Mouse (Mus musculus) hindbrain, embryonic 16.5 days (tissue): Measurements from ENCODE around the gene Tmprss12. TPM values are rescaled to one million over a fixed set of nuclear protein-coding genes. Genes with fewer than 3 reads are reported as not detected.
A peak's percentile ranks its signal among the peaks of the same experiment; 100 is the strongest.
"Not testable (repeated sequence)": the region's sequence is repeated elsewhere in the genome, so short reads cannot be mapped to it uniquely, and the experiment has no call there.

Experiments used
- ATAC-seq: fragments of 200-750 bp; cut with Nextera tagmentation; 2 replicates; pipeline ENCODE4 v1.8.0; 2017; ENCODE audit warnings: moderate TSS enrichment, moderate library complexity
- H3K27ac ChIP-seq: fragments of 300-500 bp; sonication (generic); 2 replicates; pipeline ENCODE4 v1.5.1; 2014; ENCODE audit warnings: low read depth, mild to moderate bottlenecking, control low read depth, low read length, moderate library complexity
- H3K27me3 ChIP-seq: fragments of 300-500 bp; sonication (generic); replicated peaks from 2 replicates; pipeline ENCODE4 v1.6.1; 2014; ENCODE audit warnings: low read length; ENCODE audit not compliant: control insufficient read depth, insufficient read depth
- H3K36me3 ChIP-seq: fragments of 300-500 bp; sonication (generic); 2 replicates; pipeline ENCODE4 v1.6.1; 2014; ENCODE audit warnings: mild to moderate bottlenecking, low read length, moderate library complexity, mixed read lengths; ENCODE audit not compliant: control insufficient read depth, insufficient read depth
- H3K4me1 ChIP-seq: fragments of 300-500 bp; sonication (generic); 2 replicates; pipeline ENCODE4 v1.6.1; 2014; ENCODE audit warnings: low read depth, low read length; ENCODE audit not compliant: control insufficient read depth, insufficient read depth
- H3K4me2 ChIP-seq: fragments of 300-500 bp; sonication (generic); 2 replicates; pipeline ENCODE4 v1.6.1; 2014; ENCODE audit warnings: mild to moderate bottlenecking, low read length, control low read depth, moderate library complexity
- H3K4me3 ChIP-seq: fragments of 300-500 bp; sonication (generic); 2 replicates; pipeline ENCODE4 v1.5.1; 2014; ENCODE audit warnings: mild to moderate bottlenecking, low read length, control low read depth, moderate library complexity
- H3K9ac ChIP-seq: fragments of 300-500 bp; sonication (generic); 2 replicates; pipeline ENCODE4 v1.6.1; 2014; ENCODE audit warnings: low read depth, mild to moderate bottlenecking, control low read depth, low read length, moderate library complexity
- H3K9me3 ChIP-seq: fragments of 300-500 bp; sonication (generic); 2 replicates; pipeline ENCODE4 v1.6.1; 2014; ENCODE audit warnings: mild to moderate bottlenecking, low read length, moderate library complexity; ENCODE audit not compliant: control insufficient read depth
- WGBS: fragments of 180-500 bp; shearing (Covaris S2); extraction: QIAGEN DNeasy Blood & Tissue Kit; methylation state at CpG from one replicate; pipeline ENCODE4 v1.1.7; 2014; 5-methylcytosine and 5-hydroxymethylcytosine counted together
- polyA plus RNA-seq: library from polyadenylated mRNA; unstranded; fragments of >200 nt; fragmentation: Nextera tagmentation; extraction: Ambion mirVana; gene quantifications from 2 replicates; pipeline ENCODE4 v1.2.1, GENCODE M21; 2015

The Tmprss12 gene
- polyA plus RNA-seq, 1 experiment from 2014 or later = not detected

- Histone ChIP-seq H3K4me3 (no peak overlapping the region), H3K36me3 (no peaks in the 10 kb centered on the region), H3K9me3 (no peaks in the 10 kb centered on the region), H3K27me3 (no peaks in the 10 kb centered on the region), H3K4me1 (no peaks in the 10 kb centered on the region), H3K27ac (no peak overlapping the region), H3K9ac (no peak overlapping the region), H3K4me2 (no peak overlapping the region)
- no peak for ATAC-seq
- 88% methylated on average over 5 of the region's 5 CpGs for WGBS
Measured at GRCm38 (mm10) chr15:100297856-100298255, 17.2 kb downstream of the Tmprss12 start.

DNA sequence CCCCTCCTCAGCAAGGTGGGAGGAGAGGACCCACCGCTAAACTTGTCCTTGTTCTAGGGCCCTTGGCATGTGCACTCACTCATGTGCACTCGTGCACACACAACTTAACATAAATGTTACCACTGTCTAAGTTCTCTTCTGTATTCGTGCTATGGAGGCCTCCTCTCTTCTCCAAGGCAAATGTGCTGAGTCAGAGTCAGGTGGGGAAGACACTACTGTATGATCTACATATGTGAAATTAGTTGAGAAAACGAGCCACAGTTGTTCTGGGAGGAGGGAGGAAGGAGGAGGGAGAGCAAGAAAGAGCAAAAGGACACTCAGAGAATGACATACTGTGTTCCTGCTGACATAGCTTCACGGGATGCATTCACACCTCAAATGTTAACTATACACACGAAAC, 19.9 kb downstream of the Tmprss12 start:
- ATAC-seq = no peak
- Histone ChIP-seq H3K27ac (no peak overlapping the region), H3K4me1 (peaks cover 2% of the 10 kb centered on the region; the same call in 1 of the 2 replicates), H3K27me3 (no peaks in the 10 kb centered on the region), H3K9me3 (no peaks in the 10 kb centered on the region), H3K36me3 (no peaks in the 10 kb centered on the region), H3K4me2 (no peak overlapping the region), H3K4me3 (no peak overlapping the region), H3K9ac (no peak overlapping the region)
- WGBS = 84% methylated on average over 6 of the region's 6 CpGs

DNA sequence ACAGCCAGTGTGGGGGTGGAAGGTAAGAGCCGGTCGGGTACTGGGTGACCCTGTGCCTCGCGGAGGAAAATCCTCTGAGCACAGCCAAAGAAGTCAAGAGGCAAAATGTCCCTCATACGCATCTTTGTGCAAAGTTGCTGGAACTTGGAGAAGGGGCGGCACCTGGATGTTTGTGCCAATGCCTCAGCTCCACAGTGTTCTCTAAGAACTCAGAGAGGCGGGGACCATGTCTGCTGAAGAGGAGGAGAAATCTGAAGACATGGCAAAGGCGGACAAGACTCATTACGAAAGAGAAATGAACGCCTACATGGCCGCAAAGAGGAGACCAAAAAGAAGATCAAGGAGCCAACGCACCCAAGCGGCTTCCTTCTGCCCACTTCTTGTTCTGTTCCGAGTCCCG, 20.9 kb downstream of the Tmprss12 start:
- Histone ChIP-seq H3K4me2 (no peak overlapping the region), H3K27me3 (no peaks in the 10 kb centered on the region), H3K36me3 (no peaks in the 10 kb centered on the region), H3K9ac (no peak overlapping the region), H3K27ac (no peak overlapping the region), H3K4me1 (peaks cover 2% of the 10 kb centered on the region; the same call in 1 of the 2 replicates), H3K4me3 (no peak overlapping the region), H3K9me3 (no peaks in the 10 kb centered on the region)
- WGBS = 67% methylated on average over 15 of the region's 15 CpGs
- ATAC-seq = no peak

DNA sequence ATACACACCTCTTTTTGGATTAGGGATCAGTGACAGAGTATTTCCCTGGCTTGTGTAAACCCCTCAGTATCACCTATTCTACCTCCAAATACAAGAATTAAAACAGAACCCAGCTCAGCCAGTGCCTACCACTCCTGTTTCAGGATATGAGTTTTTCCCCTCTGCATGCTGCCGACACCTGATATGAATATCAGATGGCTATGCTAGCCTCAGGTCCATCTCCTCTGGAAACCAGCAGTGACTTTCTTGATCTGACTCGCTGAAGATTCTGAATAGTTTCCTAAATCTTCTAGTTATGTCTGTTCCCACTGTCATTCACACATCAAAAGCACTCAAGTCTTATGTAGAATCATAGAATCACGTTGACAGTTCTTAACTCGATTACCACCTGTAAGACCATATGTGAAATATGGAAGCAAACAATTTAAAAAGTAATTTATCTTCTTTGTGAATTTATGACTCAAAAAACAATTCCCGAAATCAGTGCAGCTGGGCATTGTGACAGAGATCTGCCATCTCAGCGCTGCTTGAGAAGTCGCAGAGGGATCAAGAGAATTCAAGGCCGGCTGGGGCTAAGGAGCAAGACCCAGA, 22.9 kb downstream of the Tmprss12 start:
- peak overlapping the region; percentile 57 for H3K4me3 ChIP-seq
- ATAC-seq = no peak
- peaks cover 2% of the 10 kb centered on the region; the same call in 1 of the 2 replicates for H3K4me1 ChIP-seq
- H3K9me3 ChIP-seq = no peaks in the 10 kb centered on the region
- H3K36me3 ChIP-seq = no peaks in the 10 kb centered on the region
- H3K27me3 ChIP-seq = no peaks in the 10 kb centered on the region
- no peak overlapping the region for H3K27ac ChIP-seq
- peak overlapping the region; percentile 74 for H3K4me2 ChIP-seq
- H3K9ac ChIP-seq = no peak overlapping the region
- 49% methylated on average over 8 of the region's 8 CpGs for WGBS

DNA sequence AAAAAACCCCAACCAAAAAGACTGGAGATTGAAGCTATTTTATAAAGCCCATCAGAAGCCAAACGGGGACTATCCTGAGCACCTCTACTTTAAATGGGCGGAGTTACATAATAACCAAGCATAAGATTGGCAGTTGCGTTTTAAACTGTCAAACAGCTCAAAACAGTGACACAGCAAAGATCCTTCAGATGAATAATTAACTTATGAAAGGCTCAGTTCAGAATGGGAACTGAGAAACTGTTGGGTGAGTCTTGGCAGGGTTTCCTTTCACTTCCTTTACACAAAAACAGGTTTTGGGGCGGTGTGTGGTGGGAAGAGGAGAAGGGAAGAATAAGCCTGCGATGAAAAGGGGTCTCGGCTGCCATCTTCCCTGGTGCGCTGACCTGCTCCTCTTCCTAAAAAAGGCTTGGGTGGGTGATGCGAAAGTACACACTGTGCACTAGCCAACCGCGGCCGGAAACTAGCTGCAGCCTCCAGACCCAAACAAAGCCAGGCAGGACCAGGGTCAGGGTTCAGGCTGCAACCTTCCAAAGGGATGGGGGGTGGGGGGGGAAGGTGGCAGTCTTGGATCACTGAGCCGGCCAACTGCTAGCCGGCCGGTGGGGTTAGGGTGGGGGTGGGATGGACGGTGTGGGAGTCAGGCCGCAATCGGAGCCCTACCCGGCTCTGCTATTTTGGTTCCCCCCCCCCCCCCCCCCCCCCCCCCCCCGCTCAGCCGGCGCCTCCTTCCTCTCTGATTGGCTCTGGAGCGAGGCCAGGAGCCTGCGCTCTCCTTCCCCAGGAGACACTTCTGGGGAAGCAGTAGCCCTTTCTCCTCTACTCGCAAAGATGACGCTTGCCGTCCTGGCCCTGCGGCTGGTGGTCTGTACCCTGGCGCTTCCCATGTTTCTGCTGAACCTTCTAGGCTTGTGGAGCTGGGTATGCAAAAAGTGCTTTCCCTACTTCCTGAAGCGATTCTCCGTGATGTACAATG, 23.7 kb downstream of the Tmprss12 start, which contains the start of gene Mettl7a1:
Gene Mettl7a1, plus strand, starts transcription at position 122 of the 973 bp plus-strand sequence.
- Histone ChIP-seq H3K36me3 (no peaks in the 10 kb centered on the region), H3K4me1 (peaks cover 2% of the 10 kb centered on the region; the same call in 1 of the 2 replicates), H3K9me3 (no peaks in the 10 kb centered on the region), H3K27ac (peak within 1 kb of the TSS; percentile 76), H3K27me3 (no peaks in the 10 kb centered on the region), H3K4me3 (peak within 1 kb of the TSS; percentile 57), H3K4me2 (peak within 1 kb of the TSS; percentile 74), H3K9ac (peak within 1 kb of the TSS; percentile 73)
- peak; percentile 90 for ATAC-seq
- WGBS = 3% methylated on average over 20 of the region's 30 CpGs

DNA sequence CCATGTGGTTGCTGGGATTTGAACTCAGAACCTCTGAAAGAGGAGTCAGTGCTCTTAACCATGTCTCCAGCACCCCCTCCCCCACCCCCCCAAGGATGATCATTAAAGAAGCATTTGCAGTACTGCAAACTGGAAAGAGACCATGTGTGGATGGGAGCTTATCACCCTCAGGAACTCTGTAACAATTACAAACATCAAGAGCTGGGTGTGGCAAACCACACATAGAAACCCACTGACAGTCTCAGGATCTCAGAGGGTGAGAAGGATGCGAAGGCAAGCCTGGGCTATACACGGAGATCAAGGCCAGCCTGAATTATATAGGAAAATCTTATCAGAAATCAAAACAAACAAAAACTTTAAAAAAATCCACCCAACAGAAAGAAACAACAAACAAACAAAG, 25.6 kb downstream of the Tmprss12 start:
- Histone ChIP-seq H3K4me1 (peaks cover 2% of the 10 kb centered on the region; the same call in 1 of the 2 replicates), H3K9me3 (no peaks in the 10 kb centered on the region), H3K9ac (no peak overlapping the region), H3K4me3 (no peak overlapping the region), H3K27ac (no peak overlapping the region), H3K36me3 (no peaks in the 10 kb centered on the region), H3K27me3 (no peaks in the 10 kb centered on the region), H3K4me2 (no peak overlapping the region)
- 89% methylated on average over 2 of the region's 2 CpGs for WGBS
- no peak for ATAC-seq

DNA sequence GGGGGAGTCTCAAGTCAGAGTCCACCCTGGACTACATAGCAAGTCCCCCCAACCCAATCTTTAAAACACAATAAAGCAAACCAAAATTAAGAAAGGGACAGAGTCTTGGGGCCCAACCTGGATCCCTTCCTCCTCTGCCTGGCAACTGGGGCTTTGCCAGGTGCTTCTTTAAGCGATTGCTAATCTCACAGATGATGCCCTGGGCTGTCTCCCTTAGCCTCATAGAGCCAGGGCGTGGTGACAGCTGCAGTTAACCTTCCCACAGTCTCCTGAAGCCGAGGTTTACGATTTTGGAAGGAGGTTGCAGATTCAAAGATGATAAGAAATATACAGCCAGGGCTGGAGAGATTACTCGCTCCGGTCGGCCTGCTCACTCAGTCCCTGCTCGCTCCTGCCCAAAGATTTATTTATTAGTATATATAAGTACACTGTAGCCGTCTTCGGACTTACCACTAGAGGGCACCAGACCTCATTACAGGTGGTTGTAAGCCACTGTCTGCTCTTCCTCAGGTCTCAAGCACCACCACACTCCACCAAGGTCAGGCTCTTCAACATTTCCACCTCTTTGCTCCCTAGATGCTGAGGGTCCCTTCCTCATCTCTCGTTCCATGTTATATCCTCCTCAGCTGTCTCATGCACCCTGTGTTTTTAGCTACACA, 26.9 kb downstream of the Tmprss12 start:
- H3K36me3 ChIP-seq, H3K9ac ChIP-seq, H3K27me3 ChIP-seq, H3K27ac ChIP-seq, ATAC-seq, H3K4me2 ChIP-seq, H3K4me3 ChIP-seq, H3K4me1 ChIP-seq, H3K9me3 ChIP-seq: not testable (repeated sequence)
- 49% methylated on average over 9 of the region's 11 CpGs for WGBS

DNA sequence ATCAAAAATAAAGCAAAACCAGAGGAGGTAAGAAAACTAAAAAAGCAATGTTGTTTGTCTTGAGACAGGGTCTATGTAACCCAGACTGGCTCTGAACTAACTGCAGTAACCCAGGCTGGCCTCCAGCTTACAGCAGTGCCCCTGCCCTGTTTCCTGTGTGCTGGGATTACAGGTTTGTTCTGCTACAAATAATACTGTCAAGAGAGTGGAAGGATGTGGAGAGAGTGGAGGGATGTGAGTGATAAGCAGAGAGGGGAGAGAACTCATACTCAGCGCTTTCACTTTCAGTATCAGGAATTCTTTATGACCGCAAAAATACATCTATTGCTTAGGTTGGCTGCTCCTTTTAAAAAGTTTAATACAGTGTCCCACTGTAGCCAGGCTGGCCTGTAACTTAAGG, 31.7 kb downstream of the Tmprss12 start:
- Histone ChIP-seq H3K27me3 (no peaks in the 10 kb centered on the region), H3K4me3 (no peak overlapping the region), H3K27ac (no peak overlapping the region), H3K4me1 (no peaks in the 10 kb centered on the region), H3K9me3 (no peaks in the 10 kb centered on the region), H3K36me3 (0 out of 2 replicates have a peak, but pooled peaks cover 2% of the 10 kb centered on the region), H3K4me2 (no peak overlapping the region), H3K9ac (no peak overlapping the region)
- WGBS = 92% methylated on average over 2 of the region's 2 CpGs
- ATAC-seq = no peak
